Mouse (Mus musculus) lung, adult 2 months (tissue): Measurements from ENCODE around the gene Cntnap1. TPM values are rescaled to one million over a fixed set of nuclear protein-coding genes. Genes with fewer than 3 reads are reported as not detected.
A peak's percentile ranks its signal among the peaks of the same experiment; 100 is the strongest.
"Not testable (repeated sequence)": the region's sequence is repeated elsewhere in the genome, so short reads cannot be mapped to it uniquely, and the experiment has no call there.

ENCODE experiments used
- DNase-seq: peaks from one replicate; pipeline ENCODE4 v3.0.0; 2022
- H3K4me1 ChIP-seq: fragments of 200-500 bp; 2 replicates; pipeline ENCODE4 v1.6.1; 2011; ENCODE audit warnings: low read length; ENCODE audit not compliant: control insufficient read depth, insufficient read depth
- H3K4me3 ChIP-seq: fragments of 200-500 bp; replicated peaks from 2 replicates; pipeline ENCODE3; 2011; ENCODE audit warnings: low read depth, mild to moderate bottlenecking, control low read depth, low read length; ENCODE audit errors: extremely low read depth
- CTCF ChIP-seq: fragments of 200-500 bp; IDR thresholded peaks from 2 replicates; pipeline ENCODE4 v1.5.1; 2011; ENCODE audit warnings: mild to moderate bottlenecking, low read length, control low read depth; ENCODE audit not compliant: insufficient read depth
- POLR2A ChIP-seq: fragments of 200-500 bp; IDR thresholded peaks from 2 replicates; pipeline ENCODE4 v1.6.1; 2011; ENCODE audit warnings: low read depth, mild to moderate bottlenecking, control low read depth, low read length, borderline replicate concordance; ENCODE audit errors: extremely low read depth
- WGBS: fragments of 180-500 bp; shearing (Covaris S2); methylation state at CpG from one replicate; pipeline ENCODE4 v1.1.7; 2018; 5-methylcytosine and 5-hydroxymethylcytosine counted together
- polyA plus RNA-seq: library from polyadenylated mRNA; depleted of rRNA; stranded (reverse); fragments of >200 nt; gene quantifications from 2 replicates; pipeline ENCODE4 v1.2.3, GENCODE M21; 2012

Gene Cntnap1
- polyA plus RNA-seq, 1 experiment, result 2.7 TPM

- no peak for TF ChIP-seq POLR2A
- no peak for TF ChIP-seq CTCF
- no peak for DNase-seq
- Histone ChIP-seq H3K4me3 (no peak overlapping the region), H3K4me1 (no peaks in the 10 kb centered on the region)
- WGBS, result 44% methylated on average over 9 of the region's 9 CpGs
Measured at GRCm38 (mm10) chr11:101149178-101150105, 20.9 kb upstream of the Cntnap1 start.

GRCm38 (mm10) chr11:101151063-101151462 is 19.3 kb upstream of the Cntnap1 start:
- DNase-seq, result no peak
- TF ChIP-seq CTCF, result no peak
- TF ChIP-seq POLR2A, result no peak
- H3K4me3 ChIP-seq, result no peak overlapping the region
- 48% methylated on average over 2 of the region's 2 CpGs for WGBS
- no peaks in the 10 kb centered on the region for H3K4me1 ChIP-seq

DNA sequence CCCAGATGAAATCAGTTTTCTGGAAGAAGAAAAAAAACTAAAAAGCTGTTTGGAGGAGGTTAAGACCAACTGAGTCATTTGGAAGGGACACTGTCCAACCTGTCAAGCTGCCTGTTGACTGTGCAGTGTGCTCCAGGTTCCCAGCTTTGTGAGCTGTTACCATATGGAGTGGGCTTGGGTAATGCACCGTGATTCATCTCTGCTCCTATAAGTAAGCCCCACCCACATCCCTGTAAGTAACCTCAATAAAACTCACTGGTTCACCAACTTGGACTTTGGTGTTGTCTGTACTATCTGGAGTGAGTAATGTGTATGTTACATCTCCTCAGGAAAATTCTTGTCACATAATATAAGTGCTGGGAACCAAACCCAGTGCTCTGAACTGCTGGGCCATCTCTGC is 17.5 kb upstream of the Cntnap1 start:
- WGBS, result 83% methylated on average over 1 of the region's 1 CpGs
- no peak overlapping the region for H3K4me3 ChIP-seq
- TF ChIP-seq POLR2A (no peak), CTCF (no peak)
- no peak for DNase-seq
- H3K4me1 ChIP-seq, result no peaks in the 10 kb centered on the region

GRCm38 (mm10) chr11:101154648-101155047 is 15.7 kb upstream of the Cntnap1 start:
- no peaks in the 10 kb centered on the region for H3K4me1 ChIP-seq
- DNase-seq, result no peak
- no peak for TF ChIP-seq CTCF
- TF ChIP-seq POLR2A, result no peak

GRCm38 (mm10) chr11:101155151-101155550 is 15.2 kb upstream of the Cntnap1 start:
- H3K4me3 ChIP-seq, result no peak overlapping the region
- TF ChIP-seq POLR2A, result no peak
- no peak for TF ChIP-seq CTCF
- H3K4me1 ChIP-seq, result no peaks in the 10 kb centered on the region
- 76% methylated on average over 6 of the region's 6 CpGs for WGBS
- DNase-seq, result no peak

More at GRCm38 (mm10) chr11:101154648-101155047, 15.7 kb upstream of the Cntnap1 start:
- H3K4me3 ChIP-seq, result no peak overlapping the region

- no peak for DNase-seq
- 4% methylated on average over 36 of the region's 36 CpGs for WGBS
- TF ChIP-seq POLR2A, result no peak
- TF ChIP-seq CTCF, result no peak
- Histone ChIP-seq H3K4me1 (no peaks in the 10 kb centered on the region), H3K4me3 (peak within 1 kb of the TSS; percentile 39)
Measured at GRCm38 (mm10) chr11:101155728-101156371, 14.5 kb upstream of the Cntnap1 start, which contains the start of gene Tubg2. TSS of gene Tubg2 (plus strand) at chr11:101155907.

DNA sequence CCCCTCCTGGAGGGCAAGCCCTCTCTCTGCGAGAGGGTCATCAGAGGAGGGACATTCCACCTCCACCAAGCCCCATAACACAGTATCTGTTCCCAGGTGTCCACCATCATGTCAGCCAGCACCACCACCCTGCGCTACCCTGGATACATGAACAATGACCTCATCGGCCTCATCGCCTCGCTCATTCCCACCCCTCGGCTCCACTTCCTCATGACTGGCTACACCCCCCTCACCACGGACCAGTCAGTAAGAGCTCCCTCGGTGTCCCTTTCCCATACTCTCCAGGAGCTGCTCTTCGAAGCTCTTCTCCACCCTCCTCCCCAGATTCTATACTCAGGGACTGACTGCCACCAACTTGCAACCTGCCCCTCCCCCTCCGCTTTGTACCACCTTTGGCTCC is 10.2 kb upstream of the Cntnap1 start:
- DNase-seq, H3K4me1 ChIP-seq, H3K4me3 ChIP-seq: not testable (repeated sequence)
- 70% methylated on average over 10 of the region's 10 CpGs for WGBS

- DNase-seq, H3K4me3 ChIP-seq, H3K4me1 ChIP-seq: not testable (repeated sequence)
- 78% methylated on average over 8 of the region's 8 CpGs for WGBS
Measured at GRCm38 (mm10) chr11:101160981-101161505, 9.3 kb upstream of the Cntnap1 start.

- WGBS, result 90% methylated on average over 15 of the region's 15 CpGs
- H3K4me1 ChIP-seq, result peaks cover 6% of the 10 kb centered on the region; the same call in 1 of the 2 replicates
- no peak overlapping the region for H3K4me3 ChIP-seq
- DNase-seq, result no peak
- TF ChIP-seq POLR2A (no peak), CTCF (no peak)
Measured at GRCm38 (mm10) chr11:101161551-101161950, 8.8 kb upstream of the Cntnap1 start.

DNA sequence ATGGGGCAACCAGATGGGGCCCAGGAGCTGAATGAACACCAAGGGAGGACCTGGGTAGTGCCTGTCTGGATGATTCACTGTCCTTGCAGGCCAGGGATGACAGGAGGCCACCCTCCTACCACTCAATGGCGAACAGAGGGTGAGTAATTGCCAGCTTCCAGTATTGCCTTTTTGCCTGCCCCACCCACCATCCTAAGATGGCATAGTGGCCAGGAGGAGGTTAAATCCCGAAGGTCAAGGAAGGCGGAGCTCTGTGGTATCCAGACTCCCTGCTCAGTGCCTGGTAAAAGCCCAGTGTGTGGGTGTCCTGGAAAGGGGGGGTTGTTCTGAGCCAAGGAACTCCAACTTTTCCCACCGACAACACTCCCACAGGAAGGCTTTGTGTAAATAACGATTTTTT is 8.0 kb upstream of the Cntnap1 start:
- TF ChIP-seq CTCF (no peak), POLR2A (no peak)
- WGBS, result 24% methylated on average over 5 of the region's 5 CpGs
- no peak overlapping the region for H3K4me3 ChIP-seq
- no peak for DNase-seq
- peaks cover 6% of the 10 kb centered on the region; the same call in 1 of the 2 replicates for H3K4me1 ChIP-seq
